Mouse (Mus musculus): Measurements from ENCODE around the gene H2-Q4.
"Not testable (repeated sequence)": the region's sequence is repeated elsewhere in the genome, so short reads cannot be mapped to it uniquely, and the experiment has no call there.

DNA sequence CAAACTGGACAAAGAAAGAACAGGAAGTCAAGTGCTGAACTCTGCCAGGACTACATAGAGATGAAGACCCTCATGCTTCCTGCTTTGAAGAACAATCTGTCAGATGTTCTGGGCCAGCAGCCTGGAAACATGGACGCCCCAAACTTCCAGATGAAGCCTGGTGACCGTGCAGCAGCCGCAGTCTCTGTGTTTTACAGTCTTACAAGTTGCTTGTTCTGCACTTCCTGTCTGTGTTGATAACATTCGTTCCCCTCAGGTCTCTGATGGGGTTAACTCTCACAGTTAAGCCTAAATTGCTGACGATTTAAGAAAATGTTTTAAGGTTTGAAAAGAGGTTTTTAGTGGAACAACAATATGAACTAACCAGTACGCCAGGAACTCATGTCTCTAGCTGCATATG lies 47.9 kb upstream of the H2-Q4 start:
- TF ChIP-seq CTCF, EP300 (IDR thresholded peaks at IDR 0.05; ENCODE audit: low read depth): not testable (repeated sequence)

Data from liver, postnatal 0 days (tissue).